ENCODE assay signal across 10 mouse cellular contexts in the genomic region with DNA sequence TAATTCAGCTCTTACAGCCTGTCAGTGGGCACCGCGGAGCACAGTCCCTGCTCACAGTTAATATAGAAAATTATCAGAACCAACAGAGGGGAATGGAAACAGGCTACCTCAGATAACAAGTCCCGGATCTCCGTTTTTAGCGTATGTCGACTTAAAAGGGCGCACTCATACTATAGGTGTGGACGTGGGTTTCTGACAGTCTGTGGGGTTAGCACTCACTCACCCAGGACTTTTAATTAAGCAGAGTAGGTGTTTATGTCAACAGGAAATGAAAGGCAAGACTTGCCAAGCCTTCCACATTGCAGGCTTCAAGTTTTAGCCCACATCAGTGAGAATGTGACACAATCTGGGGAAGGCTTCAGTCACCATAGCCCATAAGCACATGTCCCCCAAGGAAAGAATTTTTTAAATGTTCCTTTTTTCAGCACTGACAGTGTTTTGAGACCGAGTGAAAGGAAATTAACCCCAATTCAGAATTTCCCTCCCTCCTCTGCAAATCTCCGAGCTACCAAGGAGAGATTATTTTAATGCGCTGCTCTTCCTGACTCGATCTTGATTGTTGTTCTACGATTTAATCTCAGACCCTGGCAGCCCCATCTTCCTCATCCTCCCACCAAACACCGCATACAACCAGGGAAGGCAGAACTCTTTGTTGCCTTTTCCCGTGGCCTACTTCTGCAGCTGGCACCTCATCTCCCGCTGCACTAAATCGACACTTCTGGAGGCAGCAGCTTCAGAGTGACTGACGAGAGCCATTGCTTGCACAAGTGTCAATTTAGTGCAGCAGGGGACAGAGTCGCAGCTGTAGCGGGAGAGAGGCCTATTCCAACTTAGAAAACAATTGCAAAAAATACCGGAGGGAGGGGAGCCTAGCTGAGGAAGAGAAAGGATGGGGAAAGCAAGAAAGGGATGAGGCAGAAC.
A peak's percentile ranks its signal among the peaks of the same experiment; 100 is the strongest.
DNase-seq lines count a peak whose midpoint lies in the region; ATAC-seq and TF ChIP-seq lines count a peak whose summit lies in the region.
"Had no signal": no experiment of that assay in that cellular context is flagged by ENCODE, and none has a peak within 500 bp of the region (broad histone marks: within the 10 kb centered on the region; RNA-seq: fewer than 3 reads in every experiment).

No protein-coding gene starts in this region.

- no peak overlapping the region for H3K4me3 ChIP-seq in lung, embryonic 15.5 days
- H3K4me3 ChIP-seq in forebrain, embryonic 16.5 days (replicated peaks; ENCODE audit: low read length): no peak overlapping the region
- H3K4me3 ChIP-seq in limb, embryonic 14.5 days (replicated peaks; ENCODE audit: low read length): peak overlapping the region; percentile 7; the same call in 1 of the 2 replicates
- H3K4me3 ChIP-seq in intestine, embryonic 16.5 days (ENCODE audit: low read length): no peak overlapping the region

- no peak for ATAC-seq in lung, embryonic 15.5 days (ENCODE audit: borderline replicate concordance, extremely low read depth, low FRiP score, low TSS enrichment)
- peak; percentile 86 for ATAC-seq in forebrain, embryonic 16.5 days
- no peak for ATAC-seq in limb, embryonic 14.5 days (ENCODE audit: low FRiP score, low read depth)
- ATAC-seq in intestine, embryonic 16.5 days: no peak

- WGBS in lung, embryonic 15.5 days: 37% methylated on average over 21 of the region's 21 CpGs
- 40% methylated on average over 21 of the region's 21 CpGs for WGBS in forebrain, embryonic 16.5 days
- WGBS in limb, embryonic 14.5 days: 28% methylated on average over 21 of the region's 21 CpGs
- 54% methylated on average over 21 of the region's 21 CpGs for WGBS in intestine, embryonic 16.5 days

- TF ChIP-seq POLR2A in limb, embryonic 14.5 days (IDR thresholded peaks at IDR 0.05; ENCODE audit: borderline replicate concordance, extremely low read depth, insufficient read depth, insufficient read length): no peak

- no peaks in the 10 kb centered on the region for H3K4me1 ChIP-seq in lung, embryonic 15.5 days
- peaks cover 5% of the 10 kb centered on the region for H3K4me1 ChIP-seq in forebrain, embryonic 16.5 days (replicated peaks; ENCODE audit: control insufficient read depth, insufficient read depth, low read length)
- H3K4me1 ChIP-seq in limb, embryonic 14.5 days (ENCODE audit: control insufficient read depth, insufficient read depth, low read length): 0 out of 2 replicates have a peak, but pooled peaks cover 5% of the 10 kb centered on the region
- no peaks in the 10 kb centered on the region for H3K4me1 ChIP-seq in intestine, embryonic 16.5 days (ENCODE audit: control insufficient read depth, insufficient read depth, low read length)

- H3K4me2 ChIP-seq in lung, embryonic 15.5 days: peak overlapping the region; percentile 20; the same call in 1 of the 2 replicates
- peak overlapping the region; percentile 4; the same call in 1 of the 2 replicates for H3K4me2 ChIP-seq in forebrain, embryonic 16.5 days (ENCODE audit: low read length)
- peak overlapping the region; percentile 36 for H3K4me2 ChIP-seq in limb, embryonic 14.5 days (replicated peaks; ENCODE audit: low read depth, low read length, severe bottlenecking)
- no peak overlapping the region for H3K4me2 ChIP-seq in intestine, embryonic 16.5 days (ENCODE audit: low read depth, low read length)

- no peak for DNase-seq in lung, postnatal 4 days
- no peak for DNase-seq in limb, embryonic 14.5 days (ENCODE audit: low spot score)
- DNase-seq in right cerebral cortex, postnatal 10 days (ENCODE audit: low spot score in 2 of 2): peak; percentile 29 to 31
- no peak for DNase-seq in gastrocnemius, adult 18-20 months (ENCODE audit: low spot score)
- no peak for DNase-seq in liver
- DNase-seq: heart, adult 18-20 months had no signal

- no peaks in the 10 kb centered on the region for H3K36me3 ChIP-seq in lung, embryonic 15.5 days
- no peaks in the 10 kb centered on the region for H3K36me3 ChIP-seq in forebrain, embryonic 16.5 days (ENCODE audit: control insufficient read depth, insufficient read depth)
- no peaks in the 10 kb centered on the region for H3K36me3 ChIP-seq in limb, embryonic 14.5 days (ENCODE audit: control insufficient read depth, insufficient read depth, low read length)
- no peaks in the 10 kb centered on the region for H3K36me3 ChIP-seq in intestine, embryonic 16.5 days (ENCODE audit: control insufficient read depth, insufficient read depth, low read length)

- H3K9ac ChIP-seq in lung, embryonic 15.5 days: no peak overlapping the region
- no peak overlapping the region for H3K9ac ChIP-seq in forebrain, embryonic 16.5 days (replicated peaks; ENCODE audit: low read depth, low read length)
- no peak overlapping the region for H3K9ac ChIP-seq in limb, embryonic 14.5 days (ENCODE audit: low read depth, low read length, severe bottlenecking)
- H3K9ac ChIP-seq in intestine, embryonic 16.5 days (ENCODE audit: low read depth, low read length): no peak overlapping the region

- H3K27me3 ChIP-seq in lung, embryonic 15.5 days: no peaks in the 10 kb centered on the region
- no peaks in the 10 kb centered on the region for H3K27me3 ChIP-seq in forebrain, embryonic 16.5 days (replicated peaks; ENCODE audit: control insufficient read depth, insufficient read depth, low read length)
- no peaks in the 10 kb centered on the region for H3K27me3 ChIP-seq in limb, embryonic 14.5 days (ENCODE audit: control insufficient read depth, insufficient read depth, low read length)
- no peaks in the 10 kb centered on the region for H3K27me3 ChIP-seq in intestine, embryonic 16.5 days (replicated peaks; ENCODE audit: control insufficient read depth, insufficient read depth, low read length)

- H3K9me3 ChIP-seq in lung, embryonic 15.5 days: no peaks in the 10 kb centered on the region
- H3K9me3 ChIP-seq in forebrain, embryonic 16.5 days (ENCODE audit: control insufficient read depth, low read length): no peaks in the 10 kb centered on the region
- H3K9me3 ChIP-seq in limb, embryonic 14.5 days (ENCODE audit: control insufficient read depth, low read length): no peaks in the 10 kb centered on the region
- no peaks in the 10 kb centered on the region for H3K9me3 ChIP-seq in intestine, embryonic 16.5 days (ENCODE audit: control insufficient read depth, low read length)

- H3K27ac ChIP-seq in lung, embryonic 15.5 days: no peak overlapping the region
- H3K27ac ChIP-seq in forebrain, embryonic 16.5 days (ENCODE audit: low read length): peak overlapping the region; percentile 41; the same call in 1 of the 2 replicates
- H3K27ac ChIP-seq in limb, embryonic 14.5 days (replicated peaks; ENCODE audit: low read depth, low read length): no peak overlapping the region
- H3K27ac ChIP-seq in intestine, embryonic 16.5 days (ENCODE audit: low read length): no peak overlapping the region
- H3K27ac ChIP-seq: macrophage had no signal

Comparison
In these comparisons a context has a peak if more than half of its experiments do, and no peak if none do; other contexts are left out.
1. DNase-seq: peak in right cerebral cortex, postnatal 10 days (2 of 2); none in lung, postnatal 4 days (0 of 2), limb, embryonic 14.5 days (single experiment), gastrocnemius, adult 18-20 months (single experiment) and liver (single experiment).